Comparison of ENCODE assay signal across 8 mouse cellular contexts in genomic region chr11:59226787-59227603, GRCm38 (mm10). TPM values are rescaled to one million over a fixed set of nuclear protein-coding genes. Genes with fewer than 3 reads are reported as not detected.
DNase-seq lines count a peak whose midpoint lies in the region; ATAC-seq and TF ChIP-seq lines count a peak whose summit lies in the region.

No protein-coding gene starts in this region.

- H3K9ac ChIP-seq in forebrain, embryonic 13.5 days = peak overlapping the region; percentile 97
- peak overlapping the region; percentile 98 for H3K9ac ChIP-seq in kidney, embryonic 16.5 days (replicated peaks; ENCODE audit: low read length)

- peaks cover 48% of the 10 kb centered on the region for H3K36me3 ChIP-seq in E14TG2a.4 (ENCODE audit: insufficient read depth, low read length)
- H3K36me3 ChIP-seq in forebrain, embryonic 13.5 days (ENCODE audit: poor library complexity, severe bottlenecking) = no peaks in the 10 kb centered on the region
- H3K36me3 ChIP-seq in kidney, embryonic 16.5 days (ENCODE audit: insufficient read depth, low read length) = peaks cover 3% of the 10 kb centered on the region; the same call in 1 of the 2 replicates
- H3K36me3 ChIP-seq in midbrain, embryonic 10.5 days = peaks cover 25% of the 10 kb centered on the region

- H3K27ac ChIP-seq in forebrain, embryonic 13.5 days = peak overlapping the region; percentile 92; the same call in 1 of the 2 replicates
- peak overlapping the region; percentile 99 for H3K27ac ChIP-seq in kidney, embryonic 16.5 days (ENCODE audit: low read length)
- peak overlapping the region; percentile 98 for H3K27ac ChIP-seq in midbrain, embryonic 10.5 days (replicated peaks)

- H3K27me3 ChIP-seq in E14TG2a.4 (ENCODE audit: insufficient read depth, low read length) = no peaks in the 10 kb centered on the region
- no peaks in the 10 kb centered on the region for H3K27me3 ChIP-seq in forebrain, embryonic 13.5 days
- no peaks in the 10 kb centered on the region for H3K27me3 ChIP-seq in kidney, embryonic 16.5 days (ENCODE audit: insufficient read depth, low read length)
- no peaks in the 10 kb centered on the region for H3K27me3 ChIP-seq in midbrain, embryonic 10.5 days (ENCODE audit: low read depth, poor library complexity, severe bottlenecking)

- peak overlapping the region; percentile 99 for H3K4me3 ChIP-seq in E14TG2a.4 (replicated peaks; ENCODE audit: low read length)
- peak overlapping the region; percentile 89 for H3K4me3 ChIP-seq in forebrain, embryonic 13.5 days
- peak overlapping the region; percentile 85 for H3K4me3 ChIP-seq in kidney, embryonic 16.5 days (ENCODE audit: low read length)
- H3K4me3 ChIP-seq in midbrain, embryonic 10.5 days = peak overlapping the region; percentile 88

- ATAC-seq in forebrain, embryonic 13.5 days = no peak
- no peak for ATAC-seq in kidney, embryonic 16.5 days (ENCODE audit: low FRiP score, low TSS enrichment)
- no peak for ATAC-seq in frontal cortex, adult (ENCODE audit: low TSS enrichment)

- no peak for TF ChIP-seq CTCF in E14TG2a.4 (conservative IDR thresholded peaks at IDR 0.05; ENCODE audit: low read length)

- peak overlapping the region; percentile 99 for H3K4me2 ChIP-seq in forebrain, embryonic 13.5 days
- peak overlapping the region; percentile 86 for H3K4me2 ChIP-seq in kidney, embryonic 16.5 days (replicated peaks; ENCODE audit: low read depth, low read length)

- peaks cover 68% of the 10 kb centered on the region for H3K4me1 ChIP-seq in E14TG2a.4 (replicated peaks; ENCODE audit: low read depth, low read length)
- peaks cover 49% of the 10 kb centered on the region for H3K4me1 ChIP-seq in forebrain, embryonic 13.5 days
- H3K4me1 ChIP-seq in kidney, embryonic 16.5 days (ENCODE audit: insufficient read depth, low read length) = peaks cover 43% of the 10 kb centered on the region
- H3K4me1 ChIP-seq in midbrain, embryonic 10.5 days = peaks cover 52% of the 10 kb centered on the region

- H3K9me3 ChIP-seq in E14TG2a.4 (ENCODE audit: low read length) = no peaks in the 10 kb centered on the region
- H3K9me3 ChIP-seq in forebrain, embryonic 13.5 days (replicated peaks) = no peaks in the 10 kb centered on the region
- no peaks in the 10 kb centered on the region for H3K9me3 ChIP-seq in kidney, embryonic 16.5 days (ENCODE audit: low read length)
- no peaks in the 10 kb centered on the region for H3K9me3 ChIP-seq in midbrain, embryonic 10.5 days (replicated peaks)

- 7% methylated on average over 21 of the region's 21 CpGs for WGBS in forebrain, embryonic 13.5 days
- WGBS in kidney, embryonic 16.5 days = 2% methylated on average over 21 of the region's 21 CpGs
- WGBS in midbrain, embryonic 10.5 days = 9% methylated on average over 21 of the region's 21 CpGs

- peak; percentile 43 for DNase-seq in A20 (ENCODE audit: low read depth, low spot score)
- DNase-seq in midbrain, embryonic 10.5 days (ENCODE audit: low spot score) = no peak
- DNase-seq in frontal cortex, postnatal 10 days (ENCODE audit: low spot score in 2 of 2) = no peak
- no peak for DNase-seq in frontal cortex, adult 2 months (ENCODE audit: extremely low spot score in 1 of 2, low spot score in 1 of 2)

RNA-seq across cellular contexts. Expression of gene Arf1, which starts 1.1 kb away (rescaled TPM):
- 570 and 595 TPM in 2 replicates for polyA plus RNA-seq in forebrain, embryonic 13.5 days (2015; fragmentation: Nextera tagmentation; extraction: Ambion mirVana)
- 760 and 797 TPM in 2 replicates for polyA plus RNA-seq in kidney, embryonic 16.5 days (2015; fragmentation: Nextera tagmentation; extraction: Ambion mirVana)
- 633 and 659 TPM in 2 replicates for polyA plus RNA-seq in midbrain, embryonic 10.5 days (2016; fragmentation: Nextera tagmentation; extraction: Ambion mirVana)
- 593 and 603 TPM in 2 replicates for polyA plus RNA-seq in frontal cortex, adult 2 months (2012; rRNA removed)

RNA-seq across cellular contexts. Expression of gene 2310033P09Rik, which starts 18.9 kb away (rescaled TPM):
- 32.3 and 35.1 TPM in 2 replicates for polyA plus RNA-seq in forebrain, embryonic 13.5 days (2015; fragmentation: Nextera tagmentation; extraction: Ambion mirVana)
- polyA plus RNA-seq in kidney, embryonic 16.5 days (2015; fragmentation: Nextera tagmentation; extraction: Ambion mirVana) = 33.6 and 34.7 TPM in 2 replicates
- 46.8 and 52.2 TPM in 2 replicates for polyA plus RNA-seq in midbrain, embryonic 10.5 days (2016; fragmentation: Nextera tagmentation; extraction: Ambion mirVana)
- polyA plus RNA-seq in frontal cortex, adult 2 months (2012; rRNA removed) = 33.2 and 35.6 TPM in 2 replicates

RNA-seq across cellular contexts. Expression of gene Mrpl55, which starts 24.7 kb away (rescaled TPM):
- polyA plus RNA-seq in forebrain, embryonic 13.5 days (2015; fragmentation: Nextera tagmentation; extraction: Ambion mirVana) = 103 TPM in 2 replicates
- 103 and 104 TPM in 2 replicates for polyA plus RNA-seq in kidney, embryonic 16.5 days (2015; fragmentation: Nextera tagmentation; extraction: Ambion mirVana)
- 116 and 131 TPM in 2 replicates for polyA plus RNA-seq in midbrain, embryonic 10.5 days (2016; fragmentation: Nextera tagmentation; extraction: Ambion mirVana)
- 48.7 and 58.2 TPM in 2 replicates for polyA plus RNA-seq in frontal cortex, adult 2 months (2012; rRNA removed)

RNA-seq across cellular contexts. Expression of gene Guk1, which starts 35.0 kb away (rescaled TPM):
- 127 and 131 TPM in 2 replicates for polyA plus RNA-seq in forebrain, embryonic 13.5 days (2015; fragmentation: Nextera tagmentation; extraction: Ambion mirVana)
- 134 and 141 TPM in 2 replicates for polyA plus RNA-seq in kidney, embryonic 16.5 days (2015; fragmentation: Nextera tagmentation; extraction: Ambion mirVana)
- polyA plus RNA-seq in midbrain, embryonic 10.5 days (2016; fragmentation: Nextera tagmentation; extraction: Ambion mirVana) = 98.5 and 115 TPM in 2 replicates
- polyA plus RNA-seq in frontal cortex, adult 2 months (2012; rRNA removed) = 232 and 250 TPM in 2 replicates

RNA-seq across cellular contexts. Expression of gene Gjc2, which starts 44.0 kb away (rescaled TPM):
- not detected in 2 replicates for polyA plus RNA-seq in forebrain, embryonic 13.5 days (2015; fragmentation: Nextera tagmentation; extraction: Ambion mirVana)
- polyA plus RNA-seq in kidney, embryonic 16.5 days (2015; fragmentation: Nextera tagmentation; extraction: Ambion mirVana) = 0.36 and 0.67 TPM in 2 replicates
- polyA plus RNA-seq in midbrain, embryonic 10.5 days (2016; fragmentation: Nextera tagmentation; extraction: Ambion mirVana) = not detected in 2 replicates
- 13.8 and 16.7 TPM in 2 replicates for polyA plus RNA-seq in frontal cortex, adult 2 months (2012; rRNA removed)
